Mouse (Mus musculus): ENCODE data around the gene Incenp.

GRCm38 (mm10) chr19:9938824-9939303, 39.5 kb upstream of the Incenp start:
- TF ChIP-seq CTCF (IDR thresholded peaks at IDR 0.05; ENCODE audit: borderline replicate concordance, insufficient read depth, low read length) (no peak), POLR2A (IDR thresholded peaks at IDR 0.05; ENCODE audit: low read depth, low read length) (no peak)

Data from embryonic fibroblast, embryonic 13.5 days (primary cell).